Mouse (Mus musculus): Measurements from ENCODE around the gene 6330409D20Rik.

DNA sequence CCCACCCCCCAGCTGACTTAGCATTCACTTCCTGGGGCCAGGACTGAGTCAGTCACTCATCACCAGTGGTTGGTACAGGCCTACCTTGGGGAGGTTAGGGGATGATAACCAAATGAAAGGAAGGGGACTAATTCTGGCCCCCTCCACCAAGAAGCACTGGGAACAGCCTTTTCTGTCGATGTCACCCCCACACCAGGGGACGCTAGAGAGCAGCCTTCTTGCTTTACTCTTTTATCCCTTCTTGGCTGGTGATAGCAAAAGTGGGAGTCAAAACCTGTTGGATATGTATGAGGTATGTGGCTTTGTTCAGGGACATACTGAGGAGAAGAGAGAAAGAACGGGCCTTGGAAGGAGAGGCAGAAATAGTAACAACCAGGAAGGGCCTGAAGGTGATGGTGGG lies 22.5 kb upstream of the 6330409D20Rik start:
- TF ChIP-seq CTCF (IDR thresholded peaks at IDR 0.05; ENCODE audit: extremely low read depth, insufficient read length, insufficient replicate concordance, low read depth, low read length) = peak; percentile 44; the same call in 1 of the 2 replicates
- TF ChIP-seq POLR2A (IDR thresholded peaks at IDR 0.05; ENCODE audit: low read depth, low read length) = no peak
